Mouse (Mus musculus) CH12F3 (cell line): Measurements from ENCODE around the gene Rhoh.

ENCODE experiments used
- in situ Hi-C: fragments of 300-500 bp; cut with MboI; formaldehyde crosslinking; loops from 2 replicates; pipeline ENCODE4 v1.14.3; 2020; ENCODE audit warnings: low sequenced_read_pairs

The Rhoh gene

GRCm38 (mm10) chr5:65888102-65888501, 27.1 kb downstream of the Rhoh start:
- in situ Hi-C loops, result no loop called here

GRCm38 (mm10) chr5:65888998-65889397, 28.0 kb downstream of the Rhoh start:
- in situ Hi-C loops, result no loop called here

GRCm38 (mm10) chr5:65891251-65891826, 30.3 kb downstream of the Rhoh start:
- in situ Hi-C loops, result no loop called here

GRCm38 (mm10) chr5:65895121-65895692, 34.2 kb downstream of the Rhoh start:
- in situ Hi-C loops, result no loop called here

GRCm38 (mm10) chr5:65895764-65896163, 34.8 kb downstream of the Rhoh start:
- in situ Hi-C loops, result no loop called here

- in situ Hi-C loops, result no loop called here
Measured at GRCm38 (mm10) chr5:65897731-65898130, 36.7 kb downstream of the Rhoh start.

- in situ Hi-C loops, result no loop called here
Measured at GRCm38 (mm10) chr5:65898683-65899082, 37.7 kb downstream of the Rhoh start.

GRCm38 (mm10) chr5:65900113-65900512, 39.1 kb downstream of the Rhoh start:
- in situ Hi-C loops, result no loop called here

GRCm38 (mm10) chr5:65900862-65901265, 39.9 kb downstream of the Rhoh start:
- in situ Hi-C loops, result no loop called here

GRCm38 (mm10) chr5:65901868-65902418, 40.9 kb downstream of the Rhoh start:
- in situ Hi-C loops, result no loop called here

- in situ Hi-C loops, result no loop called here
Measured at GRCm38 (mm10) chr5:65902811-65903210, 41.8 kb downstream of the Rhoh start.

- in situ Hi-C loops, result no loop called here
Measured at GRCm38 (mm10) chr5:65904476-65904875, 43.5 kb downstream of the Rhoh start.

- in situ Hi-C loops, result no loop called here
Measured at GRCm38 (mm10) chr5:65908751-65909150, 47.7 kb downstream of the Rhoh start.

GRCm38 (mm10) chr5:65909321-65909720, 48.3 kb downstream of the Rhoh start:
- in situ Hi-C loops, result no loop called here

- in situ Hi-C loops, result no loop called here
Measured at GRCm38 (mm10) chr5:65910398-65910797, 49.4 kb downstream of the Rhoh start.

- in situ Hi-C loops, result no loop called here
Measured at GRCm38 (mm10) chr5:65911676-65912075, 50.7 kb downstream of the Rhoh start.

- in situ Hi-C loops, result no loop called here
Measured at GRCm38 (mm10) chr5:65912201-65912600, 51.2 kb downstream of the Rhoh start.

GRCm38 (mm10) chr5:65913126-65913525, 52.1 kb downstream of the Rhoh start:
- in situ Hi-C loops, result no loop called here

- in situ Hi-C loops, result no loop called here
Measured at GRCm38 (mm10) chr5:65914342-65914741, 53.3 kb downstream of the Rhoh start.

- in situ Hi-C loops, result no loop called here
Measured at GRCm38 (mm10) chr5:65916930-65917329, 55.9 kb downstream of the Rhoh start.

GRCm38 (mm10) chr5:65918601-65919000, 57.6 kb downstream of the Rhoh start:
- in situ Hi-C loops, result no loop called here

- in situ Hi-C loops, result no loop called here
Measured at GRCm38 (mm10) chr5:65919326-65919725, 58.3 kb downstream of the Rhoh start.

GRCm38 (mm10) chr5:65919904-65920303, 58.9 kb downstream of the Rhoh start:
- in situ Hi-C loops, result no loop called here
